Mouse (Mus musculus): ENCODE measurements around the gene Orc3.

GRCm38 (mm10) chr4:34555604-34556003, 59.1 kb downstream of the Orc3 start:
- TF ChIP-seq CTCF (IDR thresholded peaks at IDR 0.05; ENCODE audit: extremely low read depth, insufficient read length, insufficient replicate concordance, low read depth, low read length) (no peak), POLR2A (IDR thresholded peaks at IDR 0.05; ENCODE audit: low read depth, low read length) (no peak)
